Mouse (Mus musculus) frontal cortex, postnatal 25 days (tissue): Measurements from ENCODE around the gene Fbxw21.

ENCODE experiments used
- DNase-seq, 2 experiments: peaks; one replicate each; pipeline ENCODE4 v3.0.0; 2022; ENCODE audit warnings: low spot score in 2 of 2

Gene Fbxw21

GRCm38 (mm10) chr9:109111591-109111990 lies 50.2 kb downstream of the Fbxw21 start:
- DNase-seq, result no peak

DNA sequence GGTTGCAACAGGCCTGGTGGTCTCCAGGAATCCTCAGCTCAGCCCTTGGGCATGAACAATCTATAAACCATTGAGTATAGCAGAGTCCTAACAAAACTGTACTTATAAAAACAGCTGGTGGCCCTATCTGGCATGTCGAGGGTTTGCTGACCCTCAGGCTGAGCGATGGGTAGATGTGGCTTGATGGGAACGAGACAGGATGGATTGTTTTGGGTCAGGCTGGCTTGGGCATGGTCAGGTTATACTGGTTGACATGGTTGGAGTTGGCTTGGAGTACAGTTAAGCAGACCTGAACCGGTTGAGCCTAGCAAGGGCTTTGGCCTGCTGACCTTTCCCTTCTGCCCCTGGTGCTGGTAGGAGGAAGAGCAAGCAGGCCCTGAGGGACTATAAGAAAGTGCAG lies 50.7 kb downstream of the Fbxw21 start:
- DNase-seq, result no peak

GRCm38 (mm10) chr9:109110240-109110639 lies 51.6 kb downstream of the Fbxw21 start:
- DNase-seq, result no peak

DNA sequence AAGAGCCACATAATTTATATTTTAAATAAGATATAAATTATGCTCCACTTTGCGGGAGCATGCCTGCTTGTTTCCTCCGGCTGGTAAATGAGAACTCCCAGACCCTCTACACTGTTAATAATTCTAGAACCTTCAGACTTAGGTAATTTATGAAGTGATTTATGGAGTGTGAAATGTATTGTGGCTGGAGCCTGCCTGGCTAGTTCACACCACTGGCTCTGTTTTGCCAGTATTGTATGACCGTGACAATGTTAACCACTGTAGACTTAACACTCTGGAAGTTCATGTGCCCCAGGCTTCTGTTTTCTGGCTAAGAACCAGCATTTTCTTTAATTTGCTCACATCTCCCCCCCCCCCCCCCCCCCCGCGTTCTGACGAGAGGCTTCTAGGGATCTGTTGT lies 54.5 kb downstream of the Fbxw21 start:
- no peak for DNase-seq

- no peak for DNase-seq
Measured at GRCm38 (mm10) chr9:109105648-109106047, 56.2 kb downstream of the Fbxw21 start.

- no peak for DNase-seq
Measured at GRCm38 (mm10) chr9:109105011-109105410, 56.8 kb downstream of the Fbxw21 start.

DNA sequence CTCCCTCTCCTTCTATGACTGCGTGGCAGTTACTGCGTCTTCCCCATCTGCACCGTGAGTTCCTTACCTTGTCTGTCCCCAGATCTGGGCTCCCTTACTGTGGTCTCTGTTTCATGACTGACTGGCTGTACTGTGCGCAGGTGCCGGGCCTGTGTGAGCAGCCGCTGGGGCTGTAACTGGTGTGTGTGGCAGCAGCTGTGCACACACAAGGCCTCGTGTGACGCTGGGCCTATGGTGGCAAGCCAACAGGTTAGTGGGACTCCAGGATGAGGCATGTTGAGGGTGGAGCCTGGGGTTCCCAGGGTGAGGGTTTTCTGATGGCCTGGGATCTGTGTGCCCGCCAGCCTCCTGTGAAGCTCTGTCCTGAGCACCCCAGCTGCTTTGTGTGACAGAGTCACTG lies 57.8 kb downstream of the Fbxw21 start:
- DNase-seq, result no peak

- DNase-seq, result no peak
Measured at GRCm38 (mm10) chr9:109103250-109103649, 58.6 kb downstream of the Fbxw21 start.

DNA sequence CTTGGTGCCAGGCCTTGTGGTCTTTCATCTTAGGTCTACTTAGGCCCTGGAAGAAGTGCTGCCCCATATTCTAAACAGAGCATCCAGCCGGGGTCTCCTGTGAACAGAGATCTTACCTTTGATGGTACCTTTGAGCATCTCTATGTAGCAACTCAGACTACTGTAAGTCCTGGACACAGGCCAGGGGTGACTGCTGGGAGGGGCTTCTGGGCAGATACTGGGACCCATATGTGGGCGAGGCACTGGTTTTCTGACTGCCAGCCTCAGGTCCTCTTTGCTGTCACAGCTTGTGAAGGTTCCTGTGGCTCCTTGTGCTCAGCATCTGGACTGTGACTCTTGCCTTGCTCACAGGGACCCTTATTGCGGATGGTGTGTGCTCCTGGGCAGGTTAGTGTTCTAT lies 59.3 kb downstream of the Fbxw21 start:
- no peak for DNase-seq

- no peak for DNase-seq
Measured at GRCm38 (mm10) chr9:109101933-109102445, 59.9 kb downstream of the Fbxw21 start.

DNA sequence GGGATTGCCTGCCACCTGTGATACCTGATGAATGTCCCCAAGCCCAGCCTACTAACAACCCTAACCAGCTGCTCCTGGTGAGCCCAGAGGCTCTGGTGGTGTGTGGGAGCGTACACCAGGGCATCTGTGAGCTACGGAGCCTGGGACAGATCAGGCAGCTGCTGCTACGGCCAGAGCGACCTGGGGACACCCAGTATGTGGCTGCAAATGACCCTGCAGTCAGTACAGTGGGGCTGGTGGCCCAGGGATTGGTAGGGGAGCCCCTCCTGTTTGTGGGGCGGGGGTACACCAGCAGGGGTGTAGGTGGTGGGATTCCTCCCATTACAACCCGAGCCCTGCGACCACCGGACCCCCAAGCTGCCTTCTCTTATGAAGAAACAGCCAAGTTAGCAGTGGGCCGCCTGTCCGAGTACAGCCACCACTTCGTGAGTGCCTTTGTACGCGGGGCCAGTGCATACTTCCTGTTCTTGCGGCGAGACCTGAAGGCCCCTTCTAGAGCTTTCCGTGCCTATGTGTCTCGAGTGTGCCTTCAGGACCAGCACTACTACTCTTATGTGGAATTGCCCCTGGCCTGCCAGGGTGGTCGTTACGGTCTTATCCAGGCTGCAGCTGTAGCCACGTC lies 61.4 kb downstream of the Fbxw21 start:
- no peak for DNase-seq

DNA sequence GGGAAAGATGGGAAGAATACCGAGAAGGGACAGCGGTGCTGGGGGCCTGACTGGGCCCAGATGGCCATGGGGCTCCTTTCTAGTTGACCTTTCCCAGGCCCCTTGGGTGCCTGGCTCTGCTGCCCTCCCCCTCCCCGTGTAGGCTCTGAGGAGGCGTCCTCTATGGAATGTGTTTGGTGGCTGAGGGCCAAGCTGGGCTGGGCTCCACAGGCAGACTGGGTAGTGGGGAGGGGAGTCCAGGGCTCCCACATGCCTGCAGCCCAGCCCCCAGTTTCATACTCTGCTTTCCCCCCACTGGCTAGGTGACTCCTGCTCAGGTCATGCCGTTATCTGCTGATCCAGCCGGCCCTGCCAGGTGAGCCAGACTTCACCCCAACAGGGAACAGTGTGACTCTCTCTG lies 62.9 kb downstream of the Fbxw21 start:
- DNase-seq, result no peak

GRCm38 (mm10) chr9:109098366-109098765 lies 63.5 kb downstream of the Fbxw21 start:
- DNase-seq, result no peak

GRCm38 (mm10) chr9:109097831-109098230 lies 64.0 kb downstream of the Fbxw21 start:
- peak in 1 of 2 experiments; percentile 43 for DNase-seq

GRCm38 (mm10) chr9:109097291-109097690 lies 64.5 kb downstream of the Fbxw21 start:
- no peak for DNase-seq

DNA sequence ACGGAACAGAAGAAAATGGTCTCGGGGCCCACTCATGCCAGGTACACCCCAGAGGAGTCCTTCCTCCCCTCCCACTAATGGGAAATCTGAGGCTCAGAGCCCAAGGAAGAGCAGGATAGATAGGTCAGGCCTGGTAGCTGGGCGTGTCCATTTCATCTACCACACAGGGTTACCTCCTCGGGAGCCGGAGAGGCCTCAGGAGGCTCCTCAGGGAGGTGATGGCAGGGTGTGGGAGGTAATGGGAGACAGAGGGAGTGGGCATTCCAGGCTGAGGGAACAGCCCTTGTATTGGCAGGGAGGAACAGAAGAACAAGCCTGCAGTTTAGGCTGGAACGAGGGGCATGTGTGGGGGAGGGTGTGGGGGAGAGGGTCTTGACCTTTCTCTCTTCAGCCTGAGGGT lies 65.0 kb downstream of the Fbxw21 start:
- DNase-seq, result no peak

GRCm38 (mm10) chr9:109096251-109096661 lies 65.6 kb downstream of the Fbxw21 start:
- no peak for DNase-seq

DNA sequence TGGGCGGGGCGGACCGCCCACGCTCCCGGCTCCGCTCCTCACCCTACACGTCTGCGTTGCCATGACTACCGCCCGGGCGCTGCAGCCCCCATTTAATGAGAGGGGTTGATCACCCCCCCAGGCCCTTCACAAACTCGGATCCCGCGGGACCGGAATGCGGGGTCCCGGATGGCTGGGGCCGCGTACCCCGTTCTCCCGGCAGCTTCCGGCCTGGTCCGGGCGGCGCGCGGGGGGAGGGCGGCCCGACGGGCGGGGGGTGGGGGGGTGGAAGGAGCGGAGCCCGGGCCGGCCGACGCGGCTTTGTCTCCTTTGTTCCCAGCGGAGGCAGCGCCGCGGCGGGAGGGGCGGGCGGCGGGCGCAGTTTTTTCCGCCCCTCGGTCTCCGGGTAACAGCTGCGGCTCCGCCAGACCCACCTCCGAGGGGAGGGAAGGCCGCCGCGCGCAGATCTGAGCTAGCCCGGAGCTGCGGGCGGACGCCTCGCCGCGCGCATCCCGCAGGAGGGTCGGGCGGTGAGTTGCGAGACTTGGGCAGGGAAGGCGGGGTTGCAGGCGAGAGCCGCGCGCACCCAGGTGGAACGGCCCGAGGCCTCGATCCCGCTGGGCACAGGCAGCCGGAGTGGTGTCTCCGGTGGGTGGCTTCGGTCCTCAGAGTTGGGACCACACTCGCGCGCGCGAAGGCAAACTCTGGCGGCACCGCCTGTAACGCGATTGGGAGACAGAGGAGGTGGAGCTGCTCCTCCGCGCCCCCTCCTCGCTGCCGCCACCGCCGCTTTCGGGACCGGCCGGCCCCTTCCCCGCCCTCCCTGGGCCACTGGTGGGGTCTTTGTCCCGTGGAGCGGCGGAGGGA lies 66.5 kb downstream of the Fbxw21 start, which contains the start of gene Plxnb1:
Gene Plxnb1 (plus strand): TSS at position 253 of the 846 bp plus-strand sequence.
- peak in 1 of 2 experiments; percentile 55 for DNase-seq

DNA sequence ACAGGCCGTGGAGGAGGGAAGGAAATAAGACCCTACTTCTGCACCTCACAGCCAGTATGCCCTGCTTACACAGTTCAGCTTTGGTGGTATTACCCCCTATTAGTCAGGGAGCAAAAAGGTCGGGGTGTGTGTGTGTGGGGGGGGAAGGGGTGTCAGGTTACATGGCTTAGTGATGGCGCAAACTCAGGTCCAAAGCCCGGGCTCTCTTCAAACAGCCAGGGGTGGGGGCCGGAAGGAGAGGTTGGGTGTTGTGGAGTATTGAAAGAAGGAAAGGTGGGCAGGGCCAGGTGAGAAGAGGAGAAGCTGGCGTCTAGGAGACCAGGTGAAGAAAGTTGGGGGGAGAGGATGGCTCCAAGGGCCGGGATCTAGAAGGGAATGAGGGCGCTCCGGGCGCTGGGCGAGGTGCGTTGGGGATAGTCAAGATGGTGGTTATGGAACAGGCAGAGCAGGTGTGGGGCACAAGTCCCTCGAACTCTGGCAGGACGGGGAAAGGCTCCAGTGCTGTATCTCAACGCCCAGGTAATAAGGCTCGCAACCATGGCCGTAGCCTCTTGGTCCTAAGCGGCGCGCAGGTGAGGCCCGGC lies 67.2 kb downstream of the Fbxw21 start:
- DNase-seq, result no peak

- no peak for DNase-seq
Measured at GRCm38 (mm10) chr9:109093786-109094552, 67.9 kb downstream of the Fbxw21 start.

DNA sequence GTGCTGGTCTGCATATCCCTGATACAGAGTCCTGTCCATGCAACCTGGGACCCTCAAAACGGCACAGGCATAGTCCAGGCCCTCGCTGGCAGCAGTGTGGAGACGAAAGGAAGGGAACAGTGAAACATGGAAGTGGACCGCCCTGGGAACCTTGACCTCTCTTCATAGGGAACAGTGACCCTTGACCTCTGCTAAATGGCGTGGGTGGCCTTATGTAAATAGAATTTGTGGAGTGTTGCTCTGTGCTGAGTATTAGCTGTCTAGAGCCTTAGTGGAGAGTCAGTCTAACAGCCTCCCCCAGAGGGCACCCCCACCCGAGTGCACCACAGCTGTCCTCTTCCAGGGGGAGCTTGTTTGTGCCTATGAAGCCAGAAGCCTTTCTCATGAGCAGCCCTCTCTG lies 69.0 kb downstream of the Fbxw21 start:
- no peak for DNase-seq

DNA sequence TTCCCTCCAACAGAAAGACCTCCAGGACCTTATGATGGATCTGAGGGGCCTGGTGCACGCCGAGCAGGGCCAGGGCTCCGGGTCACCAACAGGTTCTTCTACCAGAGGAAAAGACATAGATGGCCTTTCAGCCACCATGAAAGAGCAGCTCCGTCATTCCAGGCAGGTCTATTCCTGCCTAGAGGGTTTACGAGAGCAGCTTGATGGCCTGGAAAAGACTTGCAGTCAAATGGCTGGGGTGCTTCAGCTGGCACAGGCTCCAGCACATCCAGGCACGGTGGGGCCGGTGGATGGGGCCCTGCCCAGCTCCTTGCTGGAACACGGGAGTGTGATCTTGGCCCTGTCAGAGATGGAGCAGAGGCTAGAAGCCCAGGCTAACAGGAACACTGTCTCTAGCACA lies 70.0 kb downstream of the Fbxw21 start:
- DNase-seq, result no peak
